Mouse (Mus musculus): ENCODE measurements at regions not wholly inside any gene's neighbourhood (a gene's known extent, or its start where the extent isn't known, plus 50 kb on each side); places are given as distances from the start of the nearest gene placed in this dataset.

GRCm38 (mm10) chr4:114733256-114734004 lies 88.1 kb upstream of the Gm12830 start:
- TF ChIP-seq CTCF (IDR thresholded peaks at IDR 0.05; ENCODE audit: low read depth, low read length) (no peak), GATA1 (IDR thresholded peaks at IDR 0.05; ENCODE audit: borderline replicate concordance, low read length) (no peak)

Measured in G1E (cell line).